Mouse (Mus musculus) B cell, adult 67 days (primary cell): Measurements from ENCODE around the gene Fbrsl1. TPM values are rescaled to one million over a fixed set of nuclear protein-coding genes. Genes with fewer than 3 reads are reported as not detected.

Source experiments
- total RNA-seq, 2 experiments: library from RNA; stranded (reverse); gene quantifications; 4 replicates each; pipeline ENCODE4 v1.2.4; 2023

Gene Fbrsl1
- total RNA-seq = 100 to 1,000 TPM; 118 to 146 TPM

GRCm38 (mm10) chr5:110448436-110449134 lies at the start of gene Fbrsl1:
Gene Fbrsl1, minus strand, starts transcription at chr5:110448503.

GRCm38 (mm10) chr5:110344524-110344923 lies 103.8 kb downstream of the Fbrsl1 start, which contains the start of gene Lrcol1:
Gene Lrcol1, plus strand, starts transcription at chr5:110344730.

DNA sequence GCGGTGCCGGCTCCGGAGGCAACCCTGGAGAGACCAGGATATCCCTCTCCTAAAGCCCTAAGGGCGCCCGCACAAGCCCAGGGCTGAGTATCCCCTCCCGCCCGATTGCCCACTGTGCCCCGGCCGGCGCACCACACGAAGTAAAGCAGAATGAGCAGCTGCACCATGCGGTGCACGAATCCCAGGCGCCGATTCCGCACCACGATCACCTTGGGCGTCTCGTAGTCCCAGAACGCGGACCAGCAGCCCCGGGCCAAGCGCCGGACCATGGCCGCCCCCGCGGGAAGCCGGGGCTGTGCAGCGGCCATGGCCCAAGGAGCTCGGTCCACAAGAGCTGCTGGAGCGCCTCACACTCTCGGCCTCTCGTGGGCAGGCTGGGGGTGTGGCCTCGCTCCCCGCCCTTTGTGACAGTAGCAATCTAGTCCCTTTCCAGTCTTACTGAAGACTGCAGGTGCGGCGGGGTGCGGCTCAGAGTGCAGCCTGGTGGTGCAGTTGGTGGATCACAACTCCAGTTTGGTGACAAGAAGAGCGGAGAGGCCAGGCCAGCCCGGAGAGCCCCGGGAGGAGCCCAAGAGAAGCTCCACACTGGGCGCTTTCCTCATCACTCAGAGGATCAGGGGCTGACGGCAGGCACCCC lies 105.5 kb downstream of the Fbrsl1 start, which contains the start of gene P2rx2:
Gene P2rx2 (minus strand): TSS at position 565 of the 637 bp plus-strand sequence.

Other genes starting within 250 kb of the Fbrsl1 start
- gene Ankle2, start 217.5 kb downstream of the Fbrsl1 start, total RNA-seq = 100 to 1,000 TPM in 1 of 2 experiments, 10 to 100 TPM in 1; 100.0 to 115 TPM
- 10 to 100 TPM; 32.4 to 40.3 TPM for gene Pgam5, start 178.6 kb downstream of the Fbrsl1 start, total RNA-seq
- 1 to 10 TPM; 2.4 to 4.1 TPM for gene Pxmp2, start 162.3 kb downstream of the Fbrsl1 start, total RNA-seq
- gene Pole, start 162.2 kb downstream of the Fbrsl1 start, total RNA-seq = 10 to 100 TPM in 1 of 2 experiments, 1 to 10 TPM in 1; 8.2 to 10.7 TPM
- not detected for gene P2rx2, start 105.3 kb downstream of the Fbrsl1 start, total RNA-seq
- not detected for gene Lrcol1, start 103.8 kb downstream of the Fbrsl1 start, total RNA-seq
- gene Galnt9, start 95.9 kb upstream of the Fbrsl1 start, total RNA-seq = not detected
- 10 to 100 TPM; 77.7 to 83.6 TPM for gene Noc4l, start 204.9 kb upstream of the Fbrsl1 start, total RNA-seq
- gene Ddx51, start 204.9 kb upstream of the Fbrsl1 start, total RNA-seq = 10 to 100 TPM; 86.4 to 88.7 TPM